Mouse (Mus musculus): Measurements from ENCODE around the gene 1600014C23Rik. TPM values are rescaled to one million over a fixed set of nuclear protein-coding genes. Genes with fewer than 3 reads are reported as not detected.

1600014C23Rik gene
- polyA plus RNA-seq, 1 experiment from 2014 or later, result not detected

GRCm38 (mm10) chr17:45751359-45751758 lies 17.7 kb upstream of the 1600014C23Rik start:
- no peak for ATAC-seq (ENCODE audit: borderline replicate concordance, extremely low read depth, low FRiP score, low TSS enrichment)

GRCm38 (mm10) chr17:45749100-45749499 lies 15.5 kb upstream of the 1600014C23Rik start:
- H3K9ac ChIP-seq, result no peak overlapping the region
- no peak overlapping the region for H3K4me2 ChIP-seq
- H3K9me3 ChIP-seq, result no peaks in the 10 kb centered on the region
- no peak overlapping the region for H3K4me3 ChIP-seq
- no peak for ATAC-seq (ENCODE audit: borderline replicate concordance, extremely low read depth, low FRiP score, low TSS enrichment)
- H3K4me1 ChIP-seq, result peaks cover 6% of the 10 kb centered on the region; the same call in 1 of the 2 replicates
- WGBS, result 56% methylated on average over 6 of the region's 6 CpGs
- H3K27me3 ChIP-seq, result no peaks in the 10 kb centered on the region
- H3K27ac ChIP-seq, result no peak overlapping the region
- no peaks in the 10 kb centered on the region for H3K36me3 ChIP-seq

More at GRCm38 (mm10) chr17:45751359-45751758, 17.7 kb upstream of the 1600014C23Rik start:
- no peak overlapping the region for H3K4me3 ChIP-seq
- peaks cover 6% of the 10 kb centered on the region; the same call in 1 of the 2 replicates for H3K4me1 ChIP-seq
- H3K4me2 ChIP-seq, result no peak overlapping the region
- no peak overlapping the region for H3K9ac ChIP-seq
- no peaks in the 10 kb centered on the region for H3K36me3 ChIP-seq
- 95% methylated on average over 1 of the region's 1 CpGs for WGBS
- H3K27me3 ChIP-seq, result no peaks in the 10 kb centered on the region
- H3K27ac ChIP-seq, result no peak overlapping the region
- H3K9me3 ChIP-seq, result no peaks in the 10 kb centered on the region

DNA sequence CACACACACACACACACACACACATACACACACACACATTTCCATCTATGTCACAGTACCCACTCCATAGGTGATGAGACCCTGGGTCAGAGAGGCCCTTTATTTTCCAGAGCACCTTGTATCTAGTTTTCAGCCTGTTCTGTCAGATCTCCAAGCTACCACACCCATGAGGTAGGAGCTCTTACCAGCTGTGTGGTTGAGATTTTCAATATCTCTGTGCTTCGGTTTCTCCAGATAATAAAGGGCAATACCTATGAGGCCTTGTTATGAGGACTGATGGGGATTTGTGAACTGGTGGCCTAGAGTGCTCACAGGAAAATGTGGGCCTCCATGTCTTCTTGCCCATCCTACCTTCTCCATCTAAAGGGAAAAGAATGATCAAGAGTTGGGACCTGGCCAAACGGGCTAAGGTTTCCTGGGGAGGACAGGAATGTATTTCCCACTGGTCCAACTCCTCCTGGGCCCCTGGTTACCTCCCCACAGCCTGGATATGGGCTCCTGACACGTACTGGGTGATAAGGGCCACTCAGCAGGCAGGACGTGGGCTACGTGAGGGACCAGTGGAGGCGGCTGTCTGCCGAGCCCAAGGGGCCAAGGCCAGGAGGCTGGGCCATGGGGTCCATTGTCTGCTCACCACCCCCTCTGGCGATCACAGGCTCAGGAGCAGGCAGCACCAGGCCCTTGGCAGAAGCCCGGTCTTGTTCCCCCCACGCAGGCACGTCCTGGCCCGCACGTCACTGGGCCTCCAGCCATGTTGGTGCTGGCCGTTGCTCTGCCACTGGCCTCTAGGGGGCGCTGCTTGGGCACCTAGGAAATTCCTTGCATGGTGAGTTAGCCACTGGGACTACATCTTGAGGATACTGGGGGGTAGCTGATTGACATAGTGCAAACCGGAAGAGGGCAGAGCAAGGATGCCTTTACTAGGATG lies 14.5 kb upstream of the 1600014C23Rik start:
- H3K4me3 ChIP-seq, result no peak overlapping the region
- ATAC-seq (ENCODE audit: borderline replicate concordance, extremely low read depth, low FRiP score, low TSS enrichment), result peak; percentile 13; the same call in 1 of the 2 replicates
- peaks cover 6% of the 10 kb centered on the region; the same call in 1 of the 2 replicates for H3K4me1 ChIP-seq
- no peak overlapping the region for H3K4me2 ChIP-seq
- H3K27ac ChIP-seq, result no peak overlapping the region
- H3K9ac ChIP-seq, result no peak overlapping the region
- no peaks in the 10 kb centered on the region for H3K27me3 ChIP-seq
- no peaks in the 10 kb centered on the region for H3K36me3 ChIP-seq
- 71% methylated on average over 16 of the region's 16 CpGs for WGBS
- H3K9me3 ChIP-seq, result no peaks in the 10 kb centered on the region

- WGBS, result 87% methylated on average over 4 of the region's 4 CpGs
- ATAC-seq (ENCODE audit: borderline replicate concordance, extremely low read depth, low FRiP score, low TSS enrichment), result no peak
- no peak overlapping the region for H3K9ac ChIP-seq
- H3K36me3 ChIP-seq, result no peaks in the 10 kb centered on the region
- no peak overlapping the region for H3K4me2 ChIP-seq
- no peaks in the 10 kb centered on the region for H3K9me3 ChIP-seq
- no peaks in the 10 kb centered on the region for H3K27me3 ChIP-seq
- H3K4me3 ChIP-seq, result no peak overlapping the region
- no peak overlapping the region for H3K27ac ChIP-seq
- peaks cover 9% of the 10 kb centered on the region for H3K4me1 ChIP-seq
These were observed 13.6 kb upstream of the 1600014C23Rik start for GRCm38 (mm10) chr17:45747293-45747692.

- no peaks in the 10 kb centered on the region for H3K27me3 ChIP-seq
- H3K4me2 ChIP-seq, result no peak overlapping the region
- no peaks in the 10 kb centered on the region for H3K9me3 ChIP-seq
- no peak overlapping the region for H3K9ac ChIP-seq
- no peaks in the 10 kb centered on the region for H3K36me3 ChIP-seq
- peaks cover 9% of the 10 kb centered on the region for H3K4me1 ChIP-seq
- ATAC-seq (ENCODE audit: borderline replicate concordance, extremely low read depth, low FRiP score, low TSS enrichment), result no peak
- WGBS, result 48% methylated on average over 12 of the region's 12 CpGs
- H3K4me3 ChIP-seq, result no peak overlapping the region
- no peak overlapping the region for H3K27ac ChIP-seq
These were observed 13.1 kb upstream of the 1600014C23Rik start for GRCm38 (mm10) chr17:45746755-45747154.

GRCm38 (mm10) chr17:45745629-45746028 lies 12.0 kb upstream of the 1600014C23Rik start:
- no peak overlapping the region for H3K27ac ChIP-seq
- no peak overlapping the region for H3K9ac ChIP-seq
- no peaks in the 10 kb centered on the region for H3K36me3 ChIP-seq
- no peak overlapping the region for H3K4me3 ChIP-seq
- 86% methylated on average over 2 of the region's 2 CpGs for WGBS
- no peak for ATAC-seq (ENCODE audit: borderline replicate concordance, extremely low read depth, low FRiP score, low TSS enrichment)
- H3K4me2 ChIP-seq, result no peak overlapping the region
- no peaks in the 10 kb centered on the region for H3K9me3 ChIP-seq
- no peaks in the 10 kb centered on the region for H3K27me3 ChIP-seq
- peaks cover 9% of the 10 kb centered on the region for H3K4me1 ChIP-seq

- no peak overlapping the region for H3K27ac ChIP-seq
- H3K4me3 ChIP-seq, result no peak overlapping the region
- no peaks in the 10 kb centered on the region for H3K9me3 ChIP-seq
- WGBS, result 28% methylated on average over 13 of the region's 13 CpGs
- no peak overlapping the region for H3K4me2 ChIP-seq
- no peaks in the 10 kb centered on the region for H3K36me3 ChIP-seq
- ATAC-seq (ENCODE audit: borderline replicate concordance, extremely low read depth, low FRiP score, low TSS enrichment), result no peak
- peaks cover 7% of the 10 kb centered on the region for H3K4me1 ChIP-seq
- H3K9ac ChIP-seq, result no peak overlapping the region
- H3K27me3 ChIP-seq, result no peaks in the 10 kb centered on the region
These were observed 8.9 kb upstream of the 1600014C23Rik start for GRCm38 (mm10) chr17:45742371-45743147.

- Histone ChIP-seq H3K27me3 (peaks cover 15% of the 10 kb centered on the region), H3K36me3 (no peaks in the 10 kb centered on the region), H3K9ac (peak overlapping the region; percentile 57), H3K4me1 (peaks cover 39% of the 10 kb centered on the region), H3K9me3 (no peaks in the 10 kb centered on the region), H3K4me3 (peak overlapping the region; percentile 42), H3K4me2 (peak overlapping the region; percentile 81), H3K27ac (peak overlapping the region; percentile 92)
- peak; percentile 32 for ATAC-seq (ENCODE audit: borderline replicate concordance, extremely low read depth, low FRiP score, low TSS enrichment)
- WGBS, result 15% methylated on average over 10 of the region's 10 CpGs
These were observed 3.5 kb upstream of the 1600014C23Rik start for GRCm38 (mm10) chr17:45737078-45737601.

GRCm38 (mm10) chr17:45736311-45737077 lies 2.9 kb upstream of the 1600014C23Rik start:
- Histone ChIP-seq H3K9me3 (no peaks in the 10 kb centered on the region), H3K4me3 (peak overlapping the region; percentile 42), H3K36me3 (no peaks in the 10 kb centered on the region), H3K4me1 (peaks cover 39% of the 10 kb centered on the region), H3K27ac (peak overlapping the region; percentile 92), H3K4me2 (peak overlapping the region; percentile 81), H3K27me3 (peaks cover 15% of the 10 kb centered on the region), H3K9ac (peak overlapping the region; percentile 57)
- peak; percentile 65 for ATAC-seq (ENCODE audit: borderline replicate concordance, extremely low read depth, low FRiP score, low TSS enrichment)
- WGBS, result under 1% methylated on average over 50 of the region's 72 CpGs

- Histone ChIP-seq H3K27me3 (peaks cover 15% of the 10 kb centered on the region), H3K4me3 (peak overlapping the region; percentile 42), H3K4me2 (peak overlapping the region; percentile 81), H3K36me3 (no peaks in the 10 kb centered on the region), H3K4me1 (peaks cover 39% of the 10 kb centered on the region), H3K9me3 (no peaks in the 10 kb centered on the region), H3K27ac (peak overlapping the region; percentile 92), H3K9ac (peak overlapping the region; percentile 39)
- WGBS, result 6% methylated on average over 10 of the region's 10 CpGs
- ATAC-seq (ENCODE audit: borderline replicate concordance, extremely low read depth, low FRiP score, low TSS enrichment), result peak; percentile 46; the same call in 1 of the 2 replicates
These were observed 2.0 kb upstream of the 1600014C23Rik start for GRCm38 (mm10) chr17:45735382-45736310.
